Mouse (Mus musculus) heart, embryonic 12.5 days (tissue): ENCODE measurements around the gene Toe1. TPM values are rescaled to one million over a fixed set of nuclear protein-coding genes. Genes with fewer than 3 reads are reported as not detected.
"Not testable (repeated sequence)": the region's sequence is repeated elsewhere in the genome, so short reads cannot be mapped to it uniquely, and the experiment has no call there.

Experiments
- ATAC-seq: fragments of 200-750 bp; cut with Nextera tagmentation; 2 replicates; pipeline ENCODE4 v1.8.0; 2017; ENCODE audit warnings: moderate TSS enrichment, moderate library complexity; ENCODE audit not compliant: insufficient number of reproducible peaks, low FRiP score
- H3K27ac ChIP-seq: fragments of 300-500 bp; sonication (generic); 2 replicates; pipeline ENCODE4 v1.5.1; 2016; ENCODE audit warnings: mild to moderate bottlenecking, moderate library complexity; ENCODE audit not compliant: poor library complexity, severe bottlenecking
- H3K27me3 ChIP-seq: fragments of 300-500 bp; sonication (generic); replicated peaks from 2 replicates; pipeline ENCODE4 v1.6.1; 2016; ENCODE audit warnings: mild to moderate bottlenecking, moderate library complexity
- H3K36me3 ChIP-seq: fragments of 300-500 bp; sonication (generic); 2 replicates; pipeline ENCODE4 v1.6.1; 2016; ENCODE audit warnings: mild to moderate bottlenecking, moderate library complexity
- H3K4me1 ChIP-seq: fragments of 300-500 bp; sonication (generic); replicated peaks from 2 replicates; pipeline ENCODE4 v1.6.1; 2016; ENCODE audit warnings: mild to moderate bottlenecking
- H3K4me2 ChIP-seq: fragments of 300-500 bp; sonication (generic); 2 replicates; pipeline ENCODE4 v1.6.1; 2016; ENCODE audit warnings: mild to moderate bottlenecking, moderate library complexity
- H3K4me3 ChIP-seq: fragments of 300-500 bp; sonication (generic); 2 replicates; pipeline ENCODE4 v1.5.1; 2016; ENCODE audit warnings: mild to moderate bottlenecking
- H3K9ac ChIP-seq: fragments of 300-500 bp; sonication (generic); 2 replicates; pipeline ENCODE4 v1.6.1; 2016; ENCODE audit warnings: mild to moderate bottlenecking, moderate library complexity
- H3K9me3 ChIP-seq: fragments of 300-500 bp; sonication (generic); replicated peaks from 2 replicates; pipeline ENCODE4 v1.6.1; 2016; ENCODE audit warnings: mild to moderate bottlenecking, moderate library complexity
- WGBS: fragments of 180-500 bp; shearing (Covaris S2); methylation state at CpG from one replicate; pipeline ENCODE4 v1.1.7; 2016; 5-methylcytosine and 5-hydroxymethylcytosine counted together
- polyA plus RNA-seq: library from polyadenylated mRNA; unstranded; fragments of >200 nt; fragmentation: Nextera tagmentation; extraction: Ambion mirVana; gene quantifications from 2 replicates; pipeline ENCODE4 v1.2.1, GENCODE M21; 2016

The Toe1 gene
- polyA plus RNA-seq, result 19.1 and 22.8 TPM in 2 replicates

DNA sequence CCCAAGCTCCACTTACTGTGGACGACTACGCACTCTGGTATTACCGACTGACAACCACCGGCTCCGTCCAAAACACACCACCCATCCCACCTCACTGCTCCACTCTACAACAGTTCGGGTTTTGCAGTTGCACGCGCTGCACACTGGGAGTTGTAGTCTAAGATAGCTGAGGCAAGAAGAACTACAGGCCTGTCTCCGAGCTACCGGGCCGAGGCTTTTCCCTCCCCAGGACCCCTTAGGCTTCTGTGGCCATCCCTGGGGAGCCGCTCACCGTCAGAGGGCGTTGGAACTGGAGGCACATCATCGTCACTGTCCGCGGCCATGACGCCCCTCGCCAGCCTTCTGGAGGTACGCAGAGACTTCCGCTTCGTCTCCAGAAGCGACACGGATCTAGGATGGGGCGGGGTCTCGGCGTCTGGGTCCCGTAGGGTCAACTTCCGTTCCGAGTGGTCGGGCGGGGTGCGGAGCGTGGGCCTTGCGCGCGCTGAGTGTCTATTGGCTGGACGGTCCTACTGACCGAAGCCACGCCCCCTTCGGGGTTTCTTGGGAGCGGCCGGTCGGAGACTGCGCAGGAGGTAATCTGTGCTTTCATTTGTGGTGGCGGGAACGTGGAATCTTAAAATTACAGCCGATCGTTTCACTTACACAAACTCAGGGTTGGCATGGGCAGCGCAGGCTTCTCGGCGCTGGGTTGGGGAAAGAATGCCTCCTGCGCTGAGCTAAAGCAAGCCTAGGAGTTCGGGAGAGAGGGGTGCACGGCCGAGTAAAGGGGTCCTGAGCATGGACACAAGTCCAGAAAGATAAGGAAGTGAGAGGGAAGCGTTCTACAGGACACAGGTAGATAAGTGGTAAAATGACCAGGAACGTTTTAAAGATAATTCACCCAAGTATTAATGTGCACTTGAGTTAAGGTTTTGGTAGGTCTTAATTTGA, at the start of gene Toe1, which contains the start of gene Mutyh:
TSS of gene Toe1 (minus strand) at position 444 of the 933 bp plus-strand sequence.
TSS of gene Mutyh (plus strand) at position 527 of the 933 bp plus-strand sequence.
- no peaks in the 10 kb centered on the region for H3K27me3 ChIP-seq
- peak within 1 kb of the TSS; percentile 78 for H3K9ac ChIP-seq
- peaks cover 36% of the 10 kb centered on the region for H3K36me3 ChIP-seq
- peak within 1 kb of the TSS; percentile 75 for H3K4me3 ChIP-seq
- peaks cover 9% of the 10 kb centered on the region for H3K4me1 ChIP-seq
- no peaks in the 10 kb centered on the region for H3K9me3 ChIP-seq
- H3K4me2 ChIP-seq, result peak within 1 kb of the TSS; percentile 72
- ATAC-seq, result peak; percentile 97
- under 1% methylated on average over 58 of the region's 58 CpGs for WGBS
- H3K27ac ChIP-seq, result peak within 1 kb of the TSS; percentile 83

DNA sequence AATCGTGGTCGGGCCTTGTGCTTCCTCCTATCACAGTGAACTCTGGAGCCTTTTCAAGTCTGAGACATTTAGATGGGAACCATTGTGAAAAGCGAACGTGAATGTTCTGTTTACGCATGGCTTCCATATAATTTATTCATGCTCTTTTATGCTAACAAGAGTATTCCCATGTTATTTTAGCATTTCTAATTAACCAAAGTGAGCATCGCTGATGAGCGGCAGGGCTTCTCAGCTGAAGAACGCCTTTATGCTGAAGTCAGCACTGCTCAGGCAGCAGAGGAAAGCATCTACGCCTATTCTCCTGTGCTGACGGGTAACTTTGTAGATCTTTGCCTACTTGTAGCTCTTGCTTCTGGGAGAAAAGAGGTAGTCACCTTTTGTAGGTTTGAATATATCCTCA, 49.8 kb upstream of the Toe1 start:
- H3K9me3 ChIP-seq, result no peaks in the 10 kb centered on the region
- no peaks in the 10 kb centered on the region for H3K36me3 ChIP-seq
- H3K27ac ChIP-seq, result no peak overlapping the region
- no peak overlapping the region for H3K9ac ChIP-seq
- no peak overlapping the region for H3K4me3 ChIP-seq
- no peaks in the 10 kb centered on the region for H3K27me3 ChIP-seq
- WGBS, result 85% methylated on average over 10 of the region's 10 CpGs
- no peak for ATAC-seq
- no peaks in the 10 kb centered on the region for H3K4me1 ChIP-seq
- no peak overlapping the region for H3K4me2 ChIP-seq

DNA sequence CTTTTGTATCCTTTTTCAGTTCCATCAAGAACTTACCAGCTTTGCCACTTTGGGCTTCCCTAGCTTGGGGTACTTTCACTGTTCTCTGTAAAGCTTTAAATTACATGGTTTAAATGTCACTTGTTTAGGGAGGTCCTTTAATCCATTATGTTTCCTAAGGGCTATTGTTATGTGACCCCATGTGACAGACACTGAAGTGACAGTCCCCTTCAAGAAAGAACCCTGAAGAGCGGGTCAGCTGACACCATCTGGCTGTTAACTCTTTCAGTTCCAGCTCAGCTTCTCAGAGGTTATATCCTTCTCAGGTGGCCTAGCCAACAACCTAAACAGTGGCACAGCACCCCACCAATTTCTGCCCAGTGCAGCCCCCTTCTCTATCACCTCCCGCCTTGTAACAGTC, 46.8 kb upstream of the Toe1 start:
- Histone ChIP-seq H3K4me1 (no peaks in the 10 kb centered on the region), H3K4me2 (no peak overlapping the region), H3K9ac (no peak overlapping the region), H3K9me3 (no peaks in the 10 kb centered on the region), H3K4me3 (no peak overlapping the region), H3K27me3 (no peaks in the 10 kb centered on the region), H3K27ac (no peak overlapping the region), H3K36me3 (no peaks in the 10 kb centered on the region)
- no peak for ATAC-seq
- WGBS, result 23% methylated on average over 2 of the region's 2 CpGs

DNA sequence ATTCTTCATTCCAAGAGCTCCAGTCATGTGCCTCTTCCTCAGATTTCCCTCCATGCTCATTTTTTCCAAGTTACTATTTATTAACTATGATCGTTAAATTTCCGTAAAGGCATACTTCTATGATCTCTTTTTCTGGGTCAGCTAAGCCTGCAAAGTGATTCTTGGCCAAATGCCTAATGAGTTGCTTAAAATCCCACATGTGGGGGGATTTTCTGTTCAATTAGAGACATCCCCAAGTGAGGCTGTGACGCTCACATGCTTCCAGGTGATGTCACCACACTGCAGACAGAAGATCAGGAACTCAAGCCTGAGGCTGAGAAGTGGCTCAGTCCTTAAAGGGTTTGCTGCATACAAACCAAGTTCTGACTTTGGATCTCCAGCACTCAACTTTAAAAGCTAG, 42.5 kb upstream of the Toe1 start:
- Histone ChIP-seq H3K36me3 (no peaks in the 10 kb centered on the region), H3K27me3 (no peaks in the 10 kb centered on the region), H3K27ac (no peak overlapping the region), H3K9me3 (no peaks in the 10 kb centered on the region), H3K4me3 (no peak overlapping the region), H3K4me2 (no peak overlapping the region), H3K9ac (no peak overlapping the region), H3K4me1 (no peaks in the 10 kb centered on the region)
- WGBS, result 74% methylated on average over 3 of the region's 3 CpGs
- ATAC-seq, result no peak

DNA sequence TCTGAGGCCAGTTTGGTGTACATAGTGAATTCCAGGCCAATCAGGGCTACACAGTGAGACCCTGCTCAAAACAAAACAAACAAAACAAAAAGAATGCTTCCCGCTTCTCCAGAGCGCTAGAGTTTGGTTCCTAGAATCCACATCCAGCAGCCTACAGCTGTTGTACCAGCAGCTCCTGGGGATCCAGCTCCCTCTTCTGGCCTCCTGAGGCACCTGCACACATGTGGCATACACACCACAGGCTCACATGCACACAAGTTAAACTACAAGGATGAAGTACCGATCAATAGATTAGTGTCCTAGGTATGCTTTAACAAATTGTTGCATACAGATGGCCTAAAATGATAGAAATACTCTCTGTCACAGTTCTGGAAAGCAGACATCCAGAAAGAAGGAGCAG, 36.9 kb upstream of the Toe1 start:
- Histone ChIP-seq H3K4me1 (0 out of 2 replicates have a peak, but pooled peaks cover 3% of the 10 kb centered on the region), H3K4me3 (no peak overlapping the region), H3K27ac (no peak overlapping the region), H3K9me3 (0 out of 2 replicates have a peak, but pooled peaks cover 5% of the 10 kb centered on the region), H3K36me3 (no peaks in the 10 kb centered on the region), H3K27me3 (peaks cover 12% of the 10 kb centered on the region), H3K4me2 (no peak overlapping the region), H3K9ac (no peak overlapping the region)
- ATAC-seq, result no peak
- 91% methylated on average over 3 of the region's 3 CpGs for WGBS

DNA sequence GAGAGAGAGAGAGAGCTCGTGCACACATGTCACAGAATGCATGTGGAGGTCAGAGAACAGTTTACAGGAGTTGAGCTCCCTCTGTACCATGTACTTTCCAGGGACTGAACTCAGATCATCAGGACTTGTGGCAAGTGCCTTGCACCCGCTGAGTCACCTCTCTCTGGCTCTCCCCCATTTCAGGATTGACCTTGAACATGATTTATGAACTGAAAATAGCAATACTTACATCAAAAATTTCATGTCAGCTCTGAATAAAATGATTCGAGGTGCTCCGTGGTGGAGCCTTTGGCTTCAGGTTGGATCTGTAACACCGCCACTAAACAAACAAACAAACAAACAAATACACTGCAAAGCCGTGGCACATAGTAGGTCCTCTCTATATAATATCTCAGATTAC, 33.4 kb upstream of the Toe1 start:
- WGBS, result 73% methylated on average over 6 of the region's 6 CpGs
- Histone ChIP-seq H3K36me3 (no peaks in the 10 kb centered on the region), H3K27ac (no peak overlapping the region), H3K4me1 (0 out of 2 replicates have a peak, but pooled peaks cover 3% of the 10 kb centered on the region), H3K9me3 (0 out of 2 replicates have a peak, but pooled peaks cover 5% of the 10 kb centered on the region), H3K4me3 (no peak overlapping the region), H3K27me3 (peaks cover 16% of the 10 kb centered on the region), H3K9ac (no peak overlapping the region), H3K4me2 (no peak overlapping the region)
- no peak for ATAC-seq

DNA sequence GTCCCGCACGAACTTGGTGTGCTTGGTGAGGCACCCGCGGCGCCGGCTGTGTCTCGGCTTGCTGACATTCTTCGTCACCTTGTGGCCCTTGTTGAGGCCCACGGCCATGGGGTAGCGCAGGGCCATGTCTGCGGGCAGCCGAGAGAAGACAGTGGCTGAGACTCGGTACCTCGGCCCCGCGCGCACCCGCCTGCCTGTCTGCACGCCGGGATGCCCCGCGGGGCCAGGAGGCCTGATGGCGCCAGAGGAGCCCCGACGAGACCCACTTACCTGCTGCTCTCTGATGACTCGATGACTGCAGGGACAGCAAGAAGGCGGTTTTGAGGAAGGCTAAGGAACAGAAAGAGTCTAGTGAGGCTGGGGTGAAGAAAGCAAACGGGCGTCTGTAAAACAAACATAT, 32.7 kb upstream of the Toe1 start:
- H3K27ac ChIP-seq, H3K36me3 ChIP-seq, H3K9me3 ChIP-seq, ATAC-seq, H3K4me1 ChIP-seq, H3K9ac ChIP-seq: not testable (repeated sequence)
- WGBS, result 18% methylated on average over 24 of the region's 29 CpGs
- peak overlapping the region; percentile 24 for H3K4me3 ChIP-seq
- peak overlapping the region; percentile 63 for H3K4me2 ChIP-seq
- H3K27me3 ChIP-seq, result peaks cover 16% of the 10 kb centered on the region

DNA sequence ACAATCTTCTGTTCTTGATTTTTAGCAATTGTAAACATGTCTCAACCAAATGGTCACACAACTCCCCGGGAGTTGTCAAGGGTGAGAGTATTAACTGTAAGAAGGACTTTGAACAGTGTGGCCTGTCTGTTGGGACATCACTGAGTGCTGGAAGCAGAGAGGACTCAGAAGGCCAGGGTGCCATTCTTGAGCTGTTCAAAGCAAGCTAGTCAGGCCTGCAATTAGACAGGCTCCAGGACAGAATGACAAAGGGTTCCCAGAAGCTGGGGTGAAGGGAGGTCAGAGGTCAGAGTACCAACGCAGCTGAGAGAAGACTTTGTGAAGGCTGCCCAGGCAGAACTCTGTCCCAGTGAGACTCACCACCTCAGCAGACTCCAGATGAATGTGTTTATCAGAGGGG, 31.6 kb upstream of the Toe1 start:
- WGBS, result 51% methylated on average over 2 of the region's 2 CpGs

DNA sequence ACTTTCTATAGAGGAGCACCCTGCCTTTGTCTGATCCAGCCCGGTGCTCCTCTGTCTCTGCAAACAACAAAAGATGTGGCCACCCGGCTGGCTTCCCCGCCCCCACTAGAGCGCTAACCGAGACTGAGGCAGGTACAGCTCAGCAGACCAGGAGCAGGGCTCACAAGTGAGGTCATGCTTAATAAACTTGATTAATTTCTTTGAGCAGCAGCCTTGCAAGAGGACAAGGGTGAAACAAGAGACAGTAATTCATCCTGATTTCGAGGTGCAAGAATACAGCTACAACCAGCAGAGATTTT, 22.6 kb upstream of the Toe1 start:
- no peak for ATAC-seq
- H3K27ac ChIP-seq, result no peak overlapping the region
- H3K9ac ChIP-seq, result no peak overlapping the region
- no peaks in the 10 kb centered on the region for H3K27me3 ChIP-seq
- H3K4me1 ChIP-seq, result peaks cover 4% of the 10 kb centered on the region
- H3K9me3 ChIP-seq, result no peaks in the 10 kb centered on the region
- no peaks in the 10 kb centered on the region for H3K36me3 ChIP-seq
- H3K4me2 ChIP-seq, result no peak overlapping the region
- no peak overlapping the region for H3K4me3 ChIP-seq
- 40% methylated on average over 6 of the region's 6 CpGs for WGBS

More for the DNA sequence above, 31.6 kb upstream of the Toe1 start:
- H3K9me3 ChIP-seq, result no peaks in the 10 kb centered on the region
- ATAC-seq, result no peak
- H3K4me3 ChIP-seq, result no peak overlapping the region
- H3K27ac ChIP-seq, result no peak overlapping the region
- peaks cover 16% of the 10 kb centered on the region for H3K27me3 ChIP-seq
- no peak overlapping the region for H3K4me2 ChIP-seq
- no peak overlapping the region for H3K9ac ChIP-seq
- no peaks in the 10 kb centered on the region for H3K36me3 ChIP-seq
- 0 out of 2 replicates have a peak, but pooled peaks cover 3% of the 10 kb centered on the region for H3K4me1 ChIP-seq

DNA sequence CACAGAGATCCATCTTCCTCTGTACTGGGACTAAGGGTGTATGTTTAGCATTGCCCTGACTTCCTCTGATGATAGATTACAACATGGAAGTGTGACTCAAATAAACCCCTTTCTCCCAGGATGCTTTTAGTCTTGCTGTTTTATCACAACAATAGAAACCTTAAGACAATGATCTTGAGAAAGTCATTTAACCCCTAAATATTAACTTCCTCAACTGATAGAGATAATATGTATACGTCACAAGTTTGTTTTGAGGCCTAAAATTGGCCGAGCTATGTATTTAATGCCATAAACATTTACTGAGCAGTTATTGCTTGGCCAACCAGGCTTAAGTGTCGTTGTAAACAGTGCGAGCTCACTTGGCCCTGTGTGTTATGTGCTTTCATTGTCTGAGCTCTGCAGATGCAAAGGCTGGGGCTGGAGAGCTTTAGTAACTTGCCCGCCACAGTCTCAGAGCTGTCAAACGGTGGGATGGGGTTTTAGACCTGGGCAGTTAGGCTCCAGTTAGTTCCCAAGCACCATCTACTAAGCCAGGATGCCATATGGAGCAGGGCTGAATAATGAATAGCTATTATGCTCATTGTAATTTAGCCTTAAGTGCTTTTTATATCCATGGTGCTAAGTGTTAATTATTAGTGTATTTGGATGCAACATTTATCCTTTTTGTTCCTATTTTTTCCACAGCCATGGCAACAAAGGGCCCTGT, 22.1 kb upstream of the Toe1 start:
- Histone ChIP-seq H3K4me2 (no peak overlapping the region), H3K27me3 (no peaks in the 10 kb centered on the region), H3K36me3 (no peaks in the 10 kb centered on the region), H3K4me3 (no peak overlapping the region), H3K4me1 (peaks cover 4% of the 10 kb centered on the region), H3K9ac (no peak overlapping the region), H3K27ac (no peak overlapping the region), H3K9me3 (no peaks in the 10 kb centered on the region)
- no peak for ATAC-seq
- 62% methylated on average over 6 of the region's 6 CpGs for WGBS

DNA sequence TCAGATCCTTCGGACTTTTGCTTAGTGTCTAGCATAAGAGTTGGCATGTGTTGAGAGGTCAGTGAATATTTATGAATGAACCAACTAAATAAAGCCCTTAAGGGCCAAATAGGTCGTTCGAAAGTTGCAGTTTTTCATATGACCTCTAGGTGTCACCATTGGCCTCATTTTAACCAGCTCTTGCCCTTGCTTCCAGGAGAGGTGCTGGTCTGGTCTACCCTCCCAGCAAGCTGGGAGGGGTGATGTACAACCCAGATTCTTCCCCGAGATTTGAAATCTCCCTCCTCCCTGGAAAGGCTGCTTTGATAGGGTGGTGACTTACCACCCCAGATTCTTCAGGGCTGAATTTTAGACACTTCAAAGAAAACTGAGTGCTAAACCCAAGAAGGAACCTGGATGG, 20.4 kb upstream of the Toe1 start:
- ATAC-seq, result no peak
- Histone ChIP-seq H3K9me3 (no peaks in the 10 kb centered on the region), H3K9ac (no peak overlapping the region), H3K4me3 (no peak overlapping the region), H3K36me3 (no peaks in the 10 kb centered on the region), H3K27me3 (no peaks in the 10 kb centered on the region), H3K4me1 (peaks cover 10% of the 10 kb centered on the region), H3K27ac (no peak overlapping the region), H3K4me2 (no peak overlapping the region)
- WGBS, result 3% methylated on average over 4 of the region's 4 CpGs
